Mouse (Mus musculus): Measurements from ENCODE around the gene Nek1.

DNA sequence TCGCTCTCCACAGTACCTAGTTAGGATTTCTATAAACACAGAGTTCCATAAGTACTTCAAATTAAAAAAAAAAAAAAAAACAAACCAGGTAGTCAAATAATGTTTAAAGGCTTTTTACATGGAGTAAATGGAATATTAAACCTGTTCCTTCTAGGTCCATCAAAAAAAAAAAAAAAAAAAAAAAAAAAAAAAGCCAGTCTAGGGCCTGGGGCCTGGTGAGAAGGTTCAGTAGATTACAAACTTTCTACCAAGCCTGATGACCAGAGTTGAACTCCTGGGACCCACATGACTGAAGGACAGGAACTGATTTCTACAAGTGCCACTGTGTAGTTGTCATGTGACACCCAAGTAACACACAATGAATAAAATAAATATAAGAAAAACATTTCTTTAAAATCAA, 41.2 kb upstream of the Nek1 start:
- TF ChIP-seq POLR2A (IDR thresholded peaks at IDR 0.05; ENCODE audit: control insufficient read depth, extremely low read depth, insufficient read depth, low read length, poor library complexity) (no peak), CTCF (IDR thresholded peaks at IDR 0.05; ENCODE audit: borderline replicate concordance, control insufficient read depth, extremely low read depth, insufficient read depth, low read length, poor library complexity) (no peak)
